Mouse (Mus musculus): ENCODE measurements at regions not wholly inside any gene's neighbourhood (a gene's known extent, or its start where the extent isn't known, plus 50 kb on each side); places are given as distances from the start of the nearest gene placed in this dataset.

DNA sequence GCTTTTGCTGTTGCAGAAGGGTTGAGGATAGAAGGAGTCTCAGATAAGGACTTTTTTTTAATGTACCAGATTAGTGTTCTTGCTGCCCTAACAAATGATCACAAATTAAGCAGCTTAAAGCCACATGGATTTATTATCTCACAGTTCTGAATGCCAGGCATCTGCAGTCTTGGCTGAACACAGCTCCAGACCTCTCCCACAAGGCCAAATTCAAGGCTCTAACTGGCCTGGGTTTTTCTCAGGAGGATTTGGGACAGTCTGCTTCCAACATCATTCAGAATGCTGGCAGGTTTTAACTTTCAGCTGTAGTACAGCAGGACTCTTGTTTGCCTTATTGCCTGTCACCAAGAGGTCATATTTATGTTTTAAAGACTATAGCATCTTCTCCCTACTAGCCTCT, 329.7 kb upstream of the Chrm2 start:
- Histone ChIP-seq H3K4me1 (ENCODE audit: control insufficient read depth, insufficient read depth, low read length) (no peaks in the 10 kb centered on the region), H3K27ac (replicated peaks; ENCODE audit: low read depth, low read length) (no peak overlapping the region), H3K27me3 (ENCODE audit: control insufficient read depth, insufficient read depth, low read length) (no peaks in the 10 kb centered on the region), H3K9ac (ENCODE audit: low read length) (no peak overlapping the region), H3K9me3 (ENCODE audit: control insufficient read depth, low read length) (no peaks in the 10 kb centered on the region), H3K4me3 (ENCODE audit: low read depth, low read length) (no peak overlapping the region), H3K36me3 (ENCODE audit: control insufficient read depth, insufficient read depth, low read length) (no peaks in the 10 kb centered on the region), H3K4me2 (ENCODE audit: low read depth, severe bottlenecking) (no peak overlapping the region)
- DNase-seq (ENCODE audit: low spot score): no peak
- no peak for ATAC-seq (ENCODE audit: insufficient number of reproducible peaks, low FRiP score, low TSS enrichment, low read depth)

DNA sequence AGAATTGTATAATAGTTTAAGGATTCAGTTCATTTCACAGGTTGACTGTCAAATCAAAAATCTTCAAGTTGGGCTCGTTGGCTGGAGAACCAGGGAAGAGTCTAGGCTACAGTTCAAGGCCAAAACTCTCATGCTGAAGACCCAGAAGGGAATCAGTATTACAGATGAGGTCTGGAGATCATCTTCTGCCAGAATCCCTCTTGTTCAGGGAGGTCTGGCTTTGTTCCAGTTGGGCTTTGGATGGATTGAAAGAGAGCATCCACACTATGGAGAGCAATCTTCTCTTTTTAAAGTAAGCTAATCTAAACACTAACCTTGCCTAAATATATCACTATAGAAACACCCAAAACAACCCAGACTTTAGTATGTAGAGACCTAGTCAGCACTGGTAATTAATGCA, 327.5 kb upstream of the Chrm2 start:
- Histone ChIP-seq H3K4me3 (ENCODE audit: low read depth, low read length) (no peak overlapping the region), H3K9ac (ENCODE audit: low read length) (no peak overlapping the region), H3K27me3 (ENCODE audit: control insufficient read depth, insufficient read depth, low read length) (no peaks in the 10 kb centered on the region), H3K4me2 (ENCODE audit: low read depth, severe bottlenecking) (no peak overlapping the region), H3K9me3 (ENCODE audit: control insufficient read depth, low read length) (no peaks in the 10 kb centered on the region), H3K4me1 (ENCODE audit: control insufficient read depth, insufficient read depth, low read length) (no peaks in the 10 kb centered on the region), H3K27ac (replicated peaks; ENCODE audit: low read depth, low read length) (no peak overlapping the region), H3K36me3 (ENCODE audit: control insufficient read depth, insufficient read depth, low read length) (no peaks in the 10 kb centered on the region)
- 84% methylated on average over 1 of the region's 1 CpGs for WGBS
- ATAC-seq (ENCODE audit: insufficient number of reproducible peaks, low FRiP score, low TSS enrichment, low read depth): no peak
- DNase-seq (ENCODE audit: low spot score): no peak

DNA sequence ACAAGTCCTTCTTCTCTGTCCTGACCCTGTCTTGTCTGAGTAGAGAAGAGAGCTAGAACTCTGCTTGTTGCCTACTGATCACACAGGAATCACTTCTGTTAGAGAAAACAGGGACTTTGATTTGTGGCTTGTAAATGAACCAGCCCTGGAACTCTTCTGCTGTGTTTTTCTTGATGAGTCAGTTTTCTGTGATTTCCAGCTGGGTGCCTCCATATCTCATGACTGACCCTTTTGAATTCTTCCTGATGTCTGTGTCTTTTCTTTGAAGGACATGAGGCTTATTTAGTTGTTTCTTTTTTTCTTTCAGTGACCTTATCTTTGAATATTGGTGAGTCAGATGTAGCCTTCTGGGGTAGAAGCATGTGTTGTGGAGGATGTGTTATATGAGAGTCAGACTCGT, 323.0 kb upstream of the Chrm2 start:
- H3K4me2 ChIP-seq (ENCODE audit: low read depth, severe bottlenecking): no peak overlapping the region
- H3K36me3 ChIP-seq (ENCODE audit: control insufficient read depth, insufficient read depth, low read length): no peaks in the 10 kb centered on the region
- H3K4me1 ChIP-seq (ENCODE audit: control insufficient read depth, insufficient read depth, low read length): no peaks in the 10 kb centered on the region
- H3K9me3 ChIP-seq (ENCODE audit: control insufficient read depth, low read length): no peaks in the 10 kb centered on the region
- no peaks in the 10 kb centered on the region for H3K27me3 ChIP-seq (ENCODE audit: control insufficient read depth, insufficient read depth, low read length)
- H3K27ac ChIP-seq (replicated peaks; ENCODE audit: low read depth, low read length): no peak overlapping the region
- 82% methylated on average over 1 of the region's 1 CpGs for WGBS
- H3K9ac ChIP-seq (ENCODE audit: low read length): no peak overlapping the region
- DNase-seq (ENCODE audit: low spot score) (no peak), ATAC-seq (ENCODE audit: insufficient number of reproducible peaks, low FRiP score, low TSS enrichment, low read depth) (no peak)
- no peak overlapping the region for H3K4me3 ChIP-seq (ENCODE audit: low read depth, low read length)

DNA sequence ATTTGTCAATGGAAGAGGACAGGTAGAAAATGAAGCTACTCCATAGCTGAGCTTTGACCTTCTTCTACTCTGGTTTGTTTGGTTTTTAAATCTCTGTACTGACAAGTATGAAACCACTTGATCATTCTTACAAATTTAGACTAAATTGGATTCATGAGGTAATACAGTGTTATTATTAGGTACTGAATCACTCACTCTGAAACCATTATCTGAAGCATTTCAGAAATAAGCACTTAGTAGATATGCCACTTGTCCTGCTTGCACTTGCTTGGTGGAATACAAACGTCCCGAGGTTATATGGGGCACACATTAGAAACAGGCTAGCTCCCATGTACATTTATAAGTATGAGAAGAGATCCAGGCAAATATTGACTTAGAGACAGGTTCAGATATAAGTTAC, 319.2 kb upstream of the Chrm2 start:
- no peaks in the 10 kb centered on the region for H3K9me3 ChIP-seq (ENCODE audit: control insufficient read depth, low read length)
- H3K9ac ChIP-seq (ENCODE audit: low read length): no peak overlapping the region
- H3K4me1 ChIP-seq (ENCODE audit: control insufficient read depth, insufficient read depth, low read length): no peaks in the 10 kb centered on the region
- DNase-seq (ENCODE audit: low spot score): no peak
- H3K27ac ChIP-seq (replicated peaks; ENCODE audit: low read depth, low read length): no peak overlapping the region
- no peak for ATAC-seq (ENCODE audit: insufficient number of reproducible peaks, low FRiP score, low TSS enrichment, low read depth)
- no peak overlapping the region for H3K4me2 ChIP-seq (ENCODE audit: low read depth, severe bottlenecking)
- H3K27me3 ChIP-seq (ENCODE audit: control insufficient read depth, insufficient read depth, low read length): no peaks in the 10 kb centered on the region
- no peak overlapping the region for H3K4me3 ChIP-seq (ENCODE audit: low read depth, low read length)
- H3K36me3 ChIP-seq (ENCODE audit: control insufficient read depth, insufficient read depth, low read length): no peaks in the 10 kb centered on the region
- WGBS: 92% methylated on average over 2 of the region's 2 CpGs

DNA sequence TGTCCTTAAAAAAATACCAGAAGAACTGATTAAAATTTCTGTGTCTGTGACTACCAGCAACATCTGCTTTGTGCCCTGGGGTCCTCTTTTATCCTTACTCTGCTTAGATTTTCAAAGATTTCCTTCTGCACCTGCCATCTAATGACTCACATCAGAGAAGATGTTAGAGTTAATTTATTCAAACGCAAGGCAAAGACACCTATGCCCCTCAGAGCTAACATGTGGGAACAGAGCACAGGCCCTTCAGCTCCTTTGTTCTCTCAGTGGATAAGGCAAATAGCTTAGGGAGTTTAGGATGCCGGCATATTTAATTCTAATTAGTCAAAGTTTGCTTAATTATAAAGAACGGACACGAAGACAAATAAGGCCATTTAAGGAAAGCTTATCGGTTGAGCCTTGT, 308.3 kb upstream of the Chrm2 start:
- H3K9me3 ChIP-seq (ENCODE audit: control insufficient read depth, low read length): no peaks in the 10 kb centered on the region
- 82% methylated on average over 5 of the region's 5 CpGs for WGBS
- ATAC-seq (ENCODE audit: insufficient number of reproducible peaks, low FRiP score, low TSS enrichment, low read depth): no peak
- H3K27ac ChIP-seq (replicated peaks; ENCODE audit: low read depth, low read length): no peak overlapping the region
- no peaks in the 10 kb centered on the region for H3K27me3 ChIP-seq (ENCODE audit: control insufficient read depth, insufficient read depth, low read length)
- no peak overlapping the region for H3K9ac ChIP-seq (ENCODE audit: low read length)
- no peaks in the 10 kb centered on the region for H3K4me1 ChIP-seq (ENCODE audit: control insufficient read depth, insufficient read depth, low read length)
- no peaks in the 10 kb centered on the region for H3K36me3 ChIP-seq (ENCODE audit: control insufficient read depth, insufficient read depth, low read length)
- no peak overlapping the region for H3K4me2 ChIP-seq (ENCODE audit: low read depth, severe bottlenecking)
- no peak overlapping the region for H3K4me3 ChIP-seq (ENCODE audit: low read depth, low read length)
- no peak for DNase-seq (ENCODE audit: low spot score)

DNA sequence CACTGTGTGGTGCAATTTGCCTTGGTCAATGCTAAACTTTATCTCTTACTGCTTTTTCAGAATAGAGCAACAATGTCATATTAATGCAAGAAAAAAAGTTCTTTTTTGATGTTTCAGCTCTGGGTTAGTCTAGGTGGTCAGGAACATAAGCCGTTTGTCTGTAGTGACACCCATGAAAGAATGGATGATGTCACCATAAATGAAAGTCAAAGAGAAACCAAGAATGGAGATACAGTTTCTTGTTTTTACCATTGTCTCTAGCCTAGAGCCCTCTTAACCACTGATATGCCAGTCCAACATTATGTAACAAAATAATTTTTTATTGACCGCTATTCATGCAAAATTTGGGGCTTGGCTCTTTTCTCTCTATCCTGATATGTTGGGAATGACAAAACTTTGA, 294.3 kb upstream of the Chrm2 start:
- no peak overlapping the region for H3K9ac ChIP-seq (ENCODE audit: low read length)
- no peak overlapping the region for H3K27ac ChIP-seq (replicated peaks; ENCODE audit: low read depth, low read length)
- no peaks in the 10 kb centered on the region for H3K27me3 ChIP-seq (ENCODE audit: control insufficient read depth, insufficient read depth, low read length)
- no peaks in the 10 kb centered on the region for H3K36me3 ChIP-seq (ENCODE audit: control insufficient read depth, insufficient read depth, low read length)
- WGBS: 96% methylated on average over 2 of the region's 2 CpGs
- DNase-seq (ENCODE audit: low spot score): no peak
- H3K4me1 ChIP-seq (ENCODE audit: control insufficient read depth, insufficient read depth, low read length): no peaks in the 10 kb centered on the region
- no peak overlapping the region for H3K4me2 ChIP-seq (ENCODE audit: low read depth, severe bottlenecking)
- no peak overlapping the region for H3K4me3 ChIP-seq (ENCODE audit: low read depth, low read length)
- no peaks in the 10 kb centered on the region for H3K9me3 ChIP-seq (ENCODE audit: control insufficient read depth, low read length)
- ATAC-seq (ENCODE audit: insufficient number of reproducible peaks, low FRiP score, low TSS enrichment, low read depth): no peak

DNA sequence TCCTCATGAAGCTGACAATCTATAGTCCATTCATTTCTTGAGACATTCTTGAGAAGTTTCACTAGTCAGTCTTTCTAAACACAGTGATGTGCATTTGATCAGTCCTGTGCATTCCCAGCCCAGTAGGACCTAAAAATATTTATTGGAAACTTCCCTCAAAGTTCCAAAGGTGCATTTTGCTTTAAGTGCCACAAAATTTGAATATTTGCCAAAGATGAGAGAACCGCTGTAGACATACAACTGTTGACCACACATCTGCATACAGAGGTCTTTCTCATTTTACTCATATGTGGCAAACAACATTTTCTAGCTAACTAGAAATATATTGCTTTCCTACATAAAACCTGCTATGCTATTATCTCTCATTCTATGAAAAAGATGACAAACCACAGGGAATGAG, 293.8 kb upstream of the Chrm2 start:
- 98% methylated on average over 1 of the region's 1 CpGs for WGBS
- Histone ChIP-seq H3K9me3 (ENCODE audit: control insufficient read depth, low read length) (no peaks in the 10 kb centered on the region), H3K4me3 (ENCODE audit: low read depth, low read length) (no peak overlapping the region), H3K36me3 (ENCODE audit: control insufficient read depth, insufficient read depth, low read length) (no peaks in the 10 kb centered on the region), H3K27ac (replicated peaks; ENCODE audit: low read depth, low read length) (no peak overlapping the region), H3K27me3 (ENCODE audit: control insufficient read depth, insufficient read depth, low read length) (no peaks in the 10 kb centered on the region), H3K9ac (ENCODE audit: low read length) (no peak overlapping the region), H3K4me2 (ENCODE audit: low read depth, severe bottlenecking) (no peak overlapping the region), H3K4me1 (ENCODE audit: control insufficient read depth, insufficient read depth, low read length) (no peaks in the 10 kb centered on the region)
- DNase-seq (ENCODE audit: low spot score) (no peak), ATAC-seq (ENCODE audit: insufficient number of reproducible peaks, low FRiP score, low TSS enrichment, low read depth) (no peak)

DNA sequence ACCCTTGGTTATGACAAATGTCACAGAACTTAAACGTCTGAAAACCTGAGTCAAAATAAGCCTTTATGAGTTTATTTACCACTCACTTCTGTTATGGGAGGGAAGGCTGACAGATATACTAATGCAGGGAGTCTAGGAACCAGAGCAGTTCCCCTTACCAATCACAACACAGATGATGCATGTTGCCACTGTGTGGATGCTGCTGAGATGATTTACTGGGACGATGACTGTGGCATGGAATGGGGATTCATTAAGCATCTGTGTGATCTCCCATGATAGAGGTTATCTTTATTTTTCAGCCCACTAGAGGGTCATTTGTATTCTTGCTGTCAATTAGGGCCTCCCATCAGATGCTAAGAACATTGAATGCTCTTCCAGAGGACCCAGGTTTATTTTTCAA, 290.5 kb upstream of the Chrm2 start:
- Histone ChIP-seq H3K9me3 (ENCODE audit: control insufficient read depth, low read length) (no peaks in the 10 kb centered on the region), H3K9ac (ENCODE audit: low read length) (no peak overlapping the region), H3K4me1 (ENCODE audit: control insufficient read depth, insufficient read depth, low read length) (no peaks in the 10 kb centered on the region), H3K27ac (replicated peaks; ENCODE audit: low read depth, low read length) (no peak overlapping the region), H3K4me2 (ENCODE audit: low read depth, severe bottlenecking) (no peak overlapping the region), H3K27me3 (ENCODE audit: control insufficient read depth, insufficient read depth, low read length) (no peaks in the 10 kb centered on the region), H3K4me3 (ENCODE audit: low read depth, low read length) (no peak overlapping the region), H3K36me3 (ENCODE audit: control insufficient read depth, insufficient read depth, low read length) (no peaks in the 10 kb centered on the region)
- no peak for DNase-seq (ENCODE audit: low spot score)
- WGBS: 81% methylated on average over 2 of the region's 2 CpGs
- no peak for ATAC-seq (ENCODE audit: insufficient number of reproducible peaks, low FRiP score, low TSS enrichment, low read depth)

DNA sequence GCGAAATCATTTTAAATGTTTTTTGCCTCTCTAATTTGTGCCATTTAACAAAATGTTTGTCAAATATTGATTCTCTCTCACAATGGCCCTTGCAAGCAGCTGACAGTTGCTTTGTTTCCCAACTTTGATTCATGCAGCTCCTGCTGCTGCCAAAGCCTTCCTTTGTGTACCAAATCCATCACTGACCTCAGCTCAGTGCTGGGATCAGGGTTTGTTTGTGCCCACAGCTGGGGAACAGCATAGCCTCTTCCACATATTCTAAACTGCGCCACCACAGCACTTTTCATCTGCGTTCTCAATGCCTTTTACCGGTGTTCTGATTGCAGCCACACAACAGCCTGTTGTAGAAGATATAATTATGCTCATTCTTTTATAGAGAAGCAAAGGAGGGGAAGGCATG, 289.7 kb upstream of the Chrm2 start:
- no peaks in the 10 kb centered on the region for H3K4me1 ChIP-seq (ENCODE audit: control insufficient read depth, insufficient read depth, low read length)
- H3K9ac ChIP-seq (ENCODE audit: low read length): no peak overlapping the region
- no peaks in the 10 kb centered on the region for H3K9me3 ChIP-seq (ENCODE audit: control insufficient read depth, low read length)
- 92% methylated on average over 4 of the region's 4 CpGs for WGBS
- H3K36me3 ChIP-seq (ENCODE audit: control insufficient read depth, insufficient read depth, low read length): no peaks in the 10 kb centered on the region
- H3K27ac ChIP-seq (replicated peaks; ENCODE audit: low read depth, low read length): no peak overlapping the region
- no peaks in the 10 kb centered on the region for H3K27me3 ChIP-seq (ENCODE audit: control insufficient read depth, insufficient read depth, low read length)
- no peak overlapping the region for H3K4me2 ChIP-seq (ENCODE audit: low read depth, severe bottlenecking)
- DNase-seq (ENCODE audit: low spot score) (no peak), ATAC-seq (ENCODE audit: insufficient number of reproducible peaks, low FRiP score, low TSS enrichment, low read depth) (no peak)
- no peak overlapping the region for H3K4me3 ChIP-seq (ENCODE audit: low read depth, low read length)

Data from limb, embryonic 11.5 days (tissue).